Mouse (Mus musculus) C3H10T1/2 (cell line): ENCODE measurements around the gene Gm11939. TPM values are rescaled to one million over a fixed set of nuclear protein-coding genes. Genes with fewer than 3 reads are reported as not detected.

Experiments used
- polyA plus RNA-seq, 2 experiments: library from polyadenylated mRNA; unstranded; fragments of >200 nt; fragmentation: generic; extraction: Trizol; gene quantifications; one replicate each; pipeline ENCODE4 v1.2.1; 2012; ENCODE audit warnings: missing spikeins in 2 of 2

The Gm11939 gene
- polyA plus RNA-seq = not detected

DNA sequence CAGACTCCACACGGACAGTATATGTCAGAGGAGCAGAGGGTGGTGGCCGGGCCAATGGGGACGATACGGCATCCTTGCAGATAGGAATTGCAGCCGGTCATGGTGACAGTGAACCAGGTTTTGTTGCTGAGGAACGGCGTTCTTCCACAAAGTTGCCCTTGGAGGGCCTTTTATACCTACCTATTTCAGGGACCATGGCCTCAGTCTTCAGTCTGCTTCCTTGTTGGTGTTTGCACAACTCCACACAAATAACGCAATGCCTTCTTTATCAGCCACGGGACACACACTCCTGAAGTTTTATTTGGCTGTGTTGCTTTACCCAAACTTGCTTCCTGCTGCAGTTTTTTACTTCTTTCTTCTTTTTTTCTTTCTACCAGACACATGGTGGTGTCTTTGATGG, at the start of gene Gm11939:
Gm11939 (minus strand) TSS at position 101 of the 400 bp plus-strand sequence.

DNA sequence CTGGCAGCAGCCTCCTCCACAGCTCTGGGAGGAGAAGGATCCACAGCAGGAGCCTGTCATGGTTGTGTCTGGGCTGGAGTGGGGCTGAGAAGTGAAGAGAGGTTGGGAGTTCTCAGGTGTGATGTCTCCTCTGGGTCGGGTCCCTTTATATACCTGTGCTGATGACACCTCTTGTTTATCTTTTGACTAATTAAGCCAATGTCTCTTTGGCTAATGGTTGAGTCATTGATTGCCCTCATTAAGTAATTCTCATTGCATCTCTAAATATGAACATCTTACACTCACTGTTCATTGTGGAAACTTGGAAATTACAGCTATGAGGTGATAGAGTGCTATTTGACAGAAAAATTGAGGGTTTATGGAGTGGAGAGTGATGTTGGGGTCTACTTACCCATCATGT, 43.9 kb upstream of the Gm11939 start, which contains the start of gene Gm11938:
Gm11938 (minus strand) TSS at position 101 of the 400 bp plus-strand sequence.

DNA sequence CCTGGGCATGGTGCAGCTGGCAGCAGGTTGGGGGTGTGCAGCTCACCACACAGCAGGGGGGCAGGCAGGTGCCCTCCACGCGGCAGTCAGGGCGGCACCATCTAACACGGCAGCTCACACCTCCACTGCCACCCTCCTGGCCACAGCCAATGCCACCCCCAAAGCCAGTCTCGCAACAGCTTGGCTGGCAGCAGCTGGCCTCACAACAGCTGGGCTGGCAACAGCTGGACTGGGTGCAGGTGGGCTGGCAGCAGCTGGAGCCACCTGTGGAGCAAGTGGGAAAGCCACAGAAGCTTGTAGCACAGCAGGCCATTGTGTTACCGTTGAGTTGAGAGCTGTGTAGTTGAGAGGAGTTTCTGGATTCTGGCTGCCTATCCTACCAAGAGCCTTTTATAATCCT, 38.5 kb upstream of the Gm11939 start, which contains the start of gene Krtap9-3:
Krtap9-3 (minus strand) TSS at position 364 of the 400 bp plus-strand sequence.

DNA sequence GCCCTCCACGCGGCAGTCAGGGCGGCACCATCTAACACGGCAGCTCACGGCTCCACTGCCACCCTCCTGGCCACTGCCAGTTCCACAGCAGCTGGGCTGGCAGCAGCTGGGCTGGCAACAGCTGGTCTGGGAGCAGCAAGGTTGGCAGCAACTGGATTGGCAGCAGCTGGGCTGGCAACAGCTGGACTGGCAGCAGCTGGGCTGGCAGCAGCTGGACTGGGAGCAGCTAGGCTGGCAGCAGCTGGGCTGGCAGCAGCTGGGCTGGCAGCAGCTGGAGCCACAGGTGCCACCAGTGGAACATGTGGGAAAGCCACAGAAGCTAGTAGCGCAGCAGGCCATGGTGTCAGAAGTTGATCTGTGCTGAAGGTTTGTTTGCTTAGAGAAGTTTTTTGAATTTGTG, 31.7 kb upstream of the Gm11939 start, which contains the start of gene Krtap1-3:
Krtap1-3 (minus strand) TSS at position 359 of the 400 bp plus-strand sequence.

DNA sequence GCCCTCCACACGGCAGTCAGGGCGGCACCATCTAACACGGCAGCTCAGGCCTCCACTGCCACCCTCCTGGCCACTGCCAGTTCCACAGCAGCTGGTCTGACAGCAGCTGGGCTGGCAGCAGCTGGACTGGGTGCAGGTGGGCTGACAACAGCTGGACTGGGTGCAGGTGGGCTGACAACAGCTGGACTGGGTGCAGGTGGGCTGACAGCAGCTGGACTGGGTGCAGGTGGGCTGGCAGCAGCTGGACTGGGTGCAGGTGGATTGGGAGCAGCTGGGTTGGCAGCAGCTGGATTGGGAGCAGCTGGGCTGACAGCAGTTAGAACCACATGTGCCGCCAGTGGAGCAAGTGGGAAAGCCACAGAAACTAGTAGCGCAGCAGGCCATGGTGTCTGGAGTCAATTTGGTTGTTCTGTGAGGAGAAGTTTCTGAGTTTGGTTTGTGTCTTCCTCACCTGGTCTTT, 24.0 kb upstream of the Gm11939 start, which contains the start of gene Krtap1-4:
Krtap1-4 (minus strand) TSS at position 410 of the 460 bp plus-strand sequence.

DNA sequence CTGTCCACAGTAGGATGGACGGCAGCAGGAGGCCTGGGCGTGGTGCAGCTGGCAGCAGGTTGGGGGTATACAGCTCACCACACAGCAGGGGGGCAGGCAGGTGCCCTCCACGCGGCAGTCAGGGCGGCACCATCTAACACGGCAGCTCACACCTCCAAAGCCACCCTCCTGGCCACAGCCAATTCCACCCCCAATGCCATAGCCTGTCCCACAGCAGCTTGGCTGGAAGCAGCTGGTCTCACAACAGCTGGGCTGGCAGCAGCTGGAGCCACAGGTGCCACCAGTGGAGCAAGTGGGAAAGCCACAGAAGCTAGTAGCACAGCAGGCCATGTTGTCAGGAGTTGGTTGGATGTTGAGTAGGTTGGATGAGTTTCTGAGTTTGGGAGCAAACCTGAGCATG, 21.4 kb upstream of the Gm11939 start, which contains the start of gene Krtap1-5:
Krtap1-5 (minus strand) TSS at position 381 of the 400 bp plus-strand sequence.

DNA sequence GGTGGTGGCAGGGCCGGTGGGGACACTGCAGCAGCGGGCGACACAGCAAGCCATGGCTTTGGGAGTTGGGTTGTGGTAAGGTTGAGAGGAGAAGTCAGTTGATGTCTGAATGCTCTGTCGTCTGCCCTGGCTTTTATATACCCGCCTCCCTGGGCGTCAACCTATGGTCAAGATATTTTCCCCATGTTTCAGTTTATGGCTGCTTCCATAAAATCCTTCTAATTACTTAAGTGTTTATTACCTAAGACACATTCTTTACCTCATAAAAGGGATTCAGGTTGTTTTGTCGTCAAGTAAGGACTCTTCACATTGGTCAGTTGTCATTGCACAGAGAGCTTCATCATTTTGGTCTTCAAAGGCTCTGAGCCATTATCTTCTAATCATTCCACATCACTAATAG, 7.3 kb upstream of the Gm11939 start, which contains the start of gene Krtap3-1:
Krtap3-1 (minus strand) TSS at position 101 of the 400 bp plus-strand sequence.

DNA sequence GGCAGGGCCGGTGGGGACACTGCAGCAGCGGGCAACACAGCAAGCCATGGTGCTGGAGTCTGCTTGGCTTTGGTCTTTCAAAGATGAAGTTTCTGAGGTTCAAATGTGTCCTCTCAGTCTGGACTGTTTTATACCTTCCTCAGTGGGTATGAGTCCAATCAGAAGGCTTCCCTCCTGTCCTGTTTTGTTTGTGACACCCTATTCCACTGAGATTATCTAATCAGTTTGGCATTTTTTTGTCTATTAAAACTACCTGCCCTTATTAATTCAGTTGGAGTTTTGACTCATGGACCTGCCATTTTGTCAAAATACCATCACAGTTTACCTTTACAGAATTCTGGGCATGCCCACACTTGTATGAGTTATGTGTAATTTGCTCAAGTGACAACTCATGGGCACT, 2.5 kb downstream of the Gm11939 start, which contains the start of gene Krtap3-2:
Krtap3-2 (minus strand) TSS at position 101 of the 400 bp plus-strand sequence.

DNA sequence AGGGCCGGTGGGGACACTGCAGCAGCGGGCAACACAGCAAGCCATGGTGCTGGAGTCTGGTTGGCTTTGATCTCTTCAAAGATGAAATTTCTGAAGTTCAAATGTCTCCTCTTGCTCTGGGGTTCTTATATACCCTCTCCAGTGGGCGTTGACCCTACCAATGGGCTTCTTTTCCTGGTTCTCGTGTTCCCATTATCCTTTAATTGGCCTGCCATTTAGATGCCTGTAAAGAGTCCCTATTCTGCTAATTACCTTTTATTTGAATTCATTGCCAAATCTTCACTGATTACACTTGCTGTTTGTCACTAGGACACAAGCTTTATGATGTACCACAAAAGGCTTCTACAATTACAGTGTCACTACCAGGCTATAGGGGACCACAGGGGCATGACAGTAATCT, 8.5 kb downstream of the Gm11939 start, which contains the start of gene Krtap3-3:
Krtap3-3 (minus strand) TSS at position 101 of the 400 bp plus-strand sequence.

DNA sequence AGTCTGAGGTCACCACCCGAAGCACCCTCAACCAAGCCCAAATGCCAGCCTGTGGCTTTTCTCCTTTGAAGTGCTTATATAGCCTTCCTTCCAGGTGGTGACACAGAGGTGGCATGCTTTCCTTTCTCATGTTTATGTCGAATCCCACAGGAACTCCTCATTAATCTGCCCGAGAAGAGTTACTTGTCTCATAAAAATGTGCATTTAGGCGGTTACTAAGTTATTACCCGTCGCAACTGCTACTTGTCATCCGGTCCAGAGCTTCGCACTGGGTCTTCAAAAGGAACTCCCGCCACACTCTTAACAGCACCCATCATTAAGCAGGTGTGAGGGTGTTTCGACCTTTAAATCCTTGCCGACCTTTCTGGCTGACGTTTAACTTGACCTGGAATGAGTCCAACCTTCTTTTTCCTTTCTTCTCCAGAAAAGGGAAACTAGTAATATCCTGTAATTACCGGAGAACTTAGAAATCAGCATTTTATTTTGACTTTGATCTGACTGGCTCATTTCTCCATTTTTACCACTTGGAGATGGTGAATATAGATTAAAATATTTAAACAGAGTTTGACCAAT, 37.9 kb downstream of the Gm11939 start, which contains the start of gene Krt39:
Krt39 (minus strand) TSS at position 51 of the 573 bp plus-strand sequence.

Other genes starting within 250 kb of the Gm11939 start
- gene Krt25, start 236.5 kb downstream of the Gm11939 start, polyA plus RNA-seq = not detected
- not detected for gene Krt26, start 221.5 kb downstream of the Gm11939 start, polyA plus RNA-seq
- not detected for gene Krt27, start 208.4 kb downstream of the Gm11939 start, polyA plus RNA-seq
- gene Krt28, start 184.6 kb downstream of the Gm11939 start, polyA plus RNA-seq = under 1 TPM in 1 of 2 experiments, not detected in 1; 0.02 TPM
- 1 to 10 TPM; 2.4 to 8.5 TPM for gene Krt10, start 170.1 kb downstream of the Gm11939 start, polyA plus RNA-seq
- not detected for gene Krt12, start 137.2 kb downstream of the Gm11939 start, polyA plus RNA-seq
- gene Krt20, start 121.3 kb downstream of the Gm11939 start, polyA plus RNA-seq = not detected
- gene Krt23, start 66.3 kb downstream of the Gm11939 start, polyA plus RNA-seq = not detected
- gene Krt39, start 38.1 kb downstream of the Gm11939 start, polyA plus RNA-seq = not detected
- gene Krt40, start 16.3 kb downstream of the Gm11939 start, polyA plus RNA-seq = not detected
- not detected for gene Krtap3-3, start 8.6 kb downstream of the Gm11939 start, polyA plus RNA-seq
- gene Krtap3-2, start 2.6 kb downstream of the Gm11939 start, polyA plus RNA-seq = not detected
- gene Krtap3-1, start 7.2 kb upstream of the Gm11939 start, polyA plus RNA-seq = not detected
- gene Krtap1-5, start 21.6 kb upstream of the Gm11939 start, polyA plus RNA-seq = under 1 TPM in 1 of 2 experiments, not detected in 1; 0.06 TPM
- not detected for gene Krtap1-4, start 24.2 kb upstream of the Gm11939 start, polyA plus RNA-seq
- not detected for gene Krtap1-3, start 31.9 kb upstream of the Gm11939 start, polyA plus RNA-seq
- gene Krtap9-3, start 38.6 kb upstream of the Gm11939 start, polyA plus RNA-seq = not detected
- gene Gm11938, start 43.8 kb upstream of the Gm11939 start, polyA plus RNA-seq = not detected
- gene Gm11937, start 50.7 kb upstream of the Gm11939 start, polyA plus RNA-seq = not detected
- gene Krtap2-4, start 55.4 kb upstream of the Gm11939 start, polyA plus RNA-seq = not detected
- not detected for gene Gm11562, start 61.0 kb upstream of the Gm11939 start, polyA plus RNA-seq
- not detected for gene Krtap4-1, start 68.8 kb upstream of the Gm11939 start, polyA plus RNA-seq
- gene Krtap4-2, start 75.6 kb upstream of the Gm11939 start, polyA plus RNA-seq = not detected
- gene Krtap4-7, start 84.6 kb upstream of the Gm11939 start, polyA plus RNA-seq = not detected
- gene Gm11555, start 90.8 kb upstream of the Gm11939 start, polyA plus RNA-seq = not detected
- gene Gm11563, start 99.5 kb upstream of the Gm11939 start, polyA plus RNA-seq = not detected
- gene Krtap4-6, start 106.5 kb upstream of the Gm11939 start, polyA plus RNA-seq = not detected
- not detected for gene Gm14190, start 131.3 kb upstream of the Gm11939 start, polyA plus RNA-seq
- not detected for gene Gm14180, start 174.8 kb upstream of the Gm11939 start, polyA plus RNA-seq
- not detected for gene Gm11595, start 213.4 kb upstream of the Gm11939 start, polyA plus RNA-seq
- not detected for gene Krtap4-8, start 221.2 kb upstream of the Gm11939 start, polyA plus RNA-seq
- gene Krtap4-9, start 225.7 kb upstream of the Gm11939 start, polyA plus RNA-seq = not detected
- not detected for gene Gm11596, start 234.0 kb upstream of the Gm11939 start, polyA plus RNA-seq
- gene Gm11569, start 239.5 kb upstream of the Gm11939 start, polyA plus RNA-seq = not detected
- gene Gm11554, start 245.0 kb upstream of the Gm11939 start, polyA plus RNA-seq = not detected